In genomic region chr2:91202972-91203656, GRCm38 (mm10) we compare ENCODE assay signal across 8 mouse cellular contexts. TPM values are rescaled to one million over a fixed set of nuclear protein-coding genes. Genes with fewer than 3 reads are reported as not detected.
DNase-seq lines count a peak whose midpoint lies in the region; ATAC-seq and TF ChIP-seq lines count a peak whose summit lies in the region.

No protein-coding gene starts in this region.

- TF ChIP-seq POLR2A in CH12.LX (IDR thresholded peaks at IDR 0.05; ENCODE audit: low read depth, low read length), result 0 out of 2 replicates have a peak, but pooled peaks have one; percentile 25

- peak overlapping the region; percentile 96 for H3K27ac ChIP-seq in heart, embryonic 11.5 days (ENCODE audit: low read depth, low read length)
- H3K27ac ChIP-seq in CH12.LX (ENCODE audit: insufficient read depth, low read depth), result 0 out of 2 replicates have a peak overlapping the region, but pooled peaks have one; percentile 9
- peak overlapping the region; percentile 92 for H3K27ac ChIP-seq in forebrain, embryonic 13.5 days
- H3K27ac ChIP-seq in liver, embryonic 14.5 days, result peak overlapping the region; percentile 32

- peaks cover 4% of the 10 kb centered on the region for H3K4me1 ChIP-seq in heart, embryonic 11.5 days (ENCODE audit: control insufficient read depth, insufficient read depth, low read length)
- H3K4me1 ChIP-seq in CH12.LX (ENCODE audit: control insufficient read depth in 1 of 2, insufficient read depth in 2 of 2), result peaks cover 3 to 27% of the 10 kb centered on the region in 2 experiments; a peak in 3 of 4 replicates
- H3K4me1 ChIP-seq in forebrain, embryonic 13.5 days, result peaks cover 25% of the 10 kb centered on the region
- H3K4me1 ChIP-seq in liver, embryonic 14.5 days (replicated peaks; ENCODE audit: control insufficient read depth in 2 of 2, insufficient read depth in 2 of 2, low read length in 1 of 2), result peaks cover 9 to 13% of the 10 kb centered on the region in 2 experiments

- WGBS in heart, embryonic 11.5 days (ENCODE audit: insufficient replicate concordance), result 12% methylated on average over 20 of the region's 20 CpGs
- WGBS in forebrain, embryonic 13.5 days, result 13% methylated on average over 20 of the region's 20 CpGs
- WGBS in liver, embryonic 14.5 days (ENCODE audit: insufficient replicate concordance), result 11% methylated on average over 20 of the region's 20 CpGs

- in situ Hi-C loops in CH12.LX (cut with MboI; ENCODE audit: low pct_ligation_motif_present, low pct_unique_long_range_greater_than_20kb, low sequenced_read_pairs), result no loop called here

- peak overlapping the region; percentile 72 for H3K4me2 ChIP-seq in heart, embryonic 11.5 days
- H3K4me2 ChIP-seq in CH12.LX (ENCODE audit: insufficient read depth, low read depth, poor library complexity, severe bottlenecking), result peak overlapping the region; percentile 98
- peak overlapping the region; percentile 78 for H3K4me2 ChIP-seq in forebrain, embryonic 13.5 days
- H3K4me2 ChIP-seq in liver, embryonic 14.5 days (ENCODE audit: low read depth), result peak overlapping the region; percentile 78

- dilution Hi-C loops in CH12.LX (cut with MboI; ENCODE audit: extremely low pct_ligation_motif_present, extremely low pct_unique_long_range_greater_than_20kb, low sequenced_read_pairs), result no loop called here

- H3K36me3 ChIP-seq in heart, embryonic 11.5 days (ENCODE audit: control insufficient read depth, insufficient read depth, low read length), result peaks cover 15% of the 10 kb centered on the region
- H3K36me3 ChIP-seq in CH12.LX (replicated peaks in 1 of 2; ENCODE audit: control insufficient read depth in 1 of 2, insufficient read depth in 1 of 2, low read length in 1 of 2), result peaks cover 20 to 37% of the 10 kb centered on the region in 2 experiments
- peaks cover 37% of the 10 kb centered on the region for H3K36me3 ChIP-seq in forebrain, embryonic 13.5 days (ENCODE audit: poor library complexity, severe bottlenecking)
- H3K36me3 ChIP-seq in liver, embryonic 14.5 days (replicated peaks; ENCODE audit: control insufficient read depth, insufficient read depth, low read depth), result peaks cover 8% of the 10 kb centered on the region

- H3K9ac ChIP-seq in heart, embryonic 11.5 days (ENCODE audit: low read depth, low read length), result peak overlapping the region; percentile 90
- peak overlapping the region; percentile 85 for H3K9ac ChIP-seq in CH12.LX (ENCODE audit: insufficient read depth, low read depth)
- peak overlapping the region; percentile 85 for H3K9ac ChIP-seq in forebrain, embryonic 13.5 days
- H3K9ac ChIP-seq in liver, embryonic 14.5 days (replicated peaks), result peak overlapping the region; percentile 89

- no peak for ATAC-seq in heart, embryonic 11.5 days (replicated peaks; ENCODE audit: insufficient number of reproducible peaks, low FRiP score, low TSS enrichment)
- no peak for ATAC-seq in forebrain, embryonic 13.5 days
- ATAC-seq in liver, embryonic 14.5 days (ENCODE audit: insufficient read depth), result peak; percentile 33
- no peak for ATAC-seq in frontal cortex, adult (ENCODE audit: low TSS enrichment)

- no peak for TF ChIP-seq RAD21 in CH12.LX (IDR thresholded peaks at IDR 0.05; ENCODE audit: low read depth, low read length)

- no peaks in the 10 kb centered on the region for H3K27me3 ChIP-seq in heart, embryonic 11.5 days (ENCODE audit: control insufficient read depth, insufficient read depth, low read length)
- H3K27me3 ChIP-seq in CH12.LX (replicated peaks), result no peaks in the 10 kb centered on the region
- no peaks in the 10 kb centered on the region for H3K27me3 ChIP-seq in forebrain, embryonic 13.5 days
- no peaks in the 10 kb centered on the region for H3K27me3 ChIP-seq in liver, embryonic 14.5 days (ENCODE audit: control insufficient read depth, insufficient read depth, low read length)

- peak overlapping the region; percentile 57 for H3K4me3 ChIP-seq in heart, embryonic 11.5 days (ENCODE audit: low read depth, low read length)
- H3K4me3 ChIP-seq in CH12.LX (replicated peaks in 1 of 3; ENCODE audit: low read depth in 2 of 3, low read length in 2 of 3, poor library complexity in 1 of 3), result peak overlapping the region; percentile 83 to 86 (median 84)
- peak overlapping the region; percentile 68 for H3K4me3 ChIP-seq in forebrain, embryonic 13.5 days
- H3K4me3 ChIP-seq in liver, embryonic 14.5 days (ENCODE audit: insufficient read depth in 1 of 2, low read depth in 2 of 2, low read length in 2 of 2), result peak overlapping the region; percentile 82 to 99

- no peaks in the 10 kb centered on the region for H3K9me3 ChIP-seq in heart, embryonic 11.5 days (replicated peaks; ENCODE audit: control insufficient read depth, low read length)
- no peaks in the 10 kb centered on the region for H3K9me3 ChIP-seq in CH12.LX (replicated peaks; ENCODE audit: low read length)
- H3K9me3 ChIP-seq in forebrain, embryonic 13.5 days (replicated peaks), result no peaks in the 10 kb centered on the region
- H3K9me3 ChIP-seq in liver, embryonic 14.5 days (ENCODE audit: control insufficient read depth, low read length), result no peaks in the 10 kb centered on the region

- TF ChIP-seq EP300 in CH12.LX (IDR thresholded peaks at IDR 0.05; ENCODE audit: low read length), result no peak
- TF ChIP-seq EP300 in liver, embryonic 14.5 days (IDR thresholded peaks at IDR 0.05; ENCODE audit: low read depth), result no peak; the same call in 1 of the 2 replicates

- TF ChIP-seq CTCF in CH12.LX (conservative IDR thresholded peaks at IDR 0.05 in 1 of 2, IDR thresholded peaks at IDR 0.05 in 1 of 2; ENCODE audit: low read depth in 2 of 2, low read length in 2 of 2), result no peak
- TF ChIP-seq CTCF in liver, embryonic 14.5 days (IDR thresholded peaks at IDR 0.05; ENCODE audit: low read depth), result no peak

- no peak for DNase-seq in heart, adult 11 months
- DNase-seq in CH12.LX (ENCODE audit: extremely low read depth), result no peak
- DNase-seq in liver, embryonic 14.5 days (ENCODE audit: low read depth in 3 of 3, low spot score in 3 of 3), result no peak
- DNase-seq in adrenal gland, postnatal 36 days, result no peak
- DNase-seq in T-cell, adult 2 months (ENCODE audit: low spot score), result no peak

- H3K79me2 ChIP-seq in CH12.LX (replicated peaks; ENCODE audit: control insufficient read depth, extremely low read depth, insufficient read depth, poor library complexity, severe bottlenecking), result peaks cover 2% of the 10 kb centered on the region

TF ChIP-seq in CH12.LX, 34 proteins besides CTCF, POLR2A, EP300 and RAD21 (continues in another document):
- no peak for TF ChIP-seq RCOR1 (conservative IDR thresholded peaks at IDR 0.05; ENCODE audit: low read depth, low read length)
- TF ChIP-seq ETS1 (conservative IDR thresholded peaks at IDR 0.05; ENCODE audit: low read depth, low read length), result no peak
- no peak for TF ChIP-seq NELFE (IDR thresholded peaks at IDR 0.05; ENCODE audit: low read depth, low read length)

RNA-seq across cellular contexts. Expression of gene Acp2, which starts 0.4 kb away (rescaled TPM):
- 19.0 and 20.3 TPM in 2 replicates for polyA plus RNA-seq in heart, embryonic 11.5 days (2014; fragmentation: Nextera tagmentation; extraction: Ambion mirVana)
- total RNA-seq in CH12.LX (2012; rRNA removed) (3.1 and 4.2 TPM in 2 replicates), CH12.LX (2014; rRNA removed) (2.4 and 2.9 TPM in 2 replicates)
- 3.1 TPM in 2 replicates for polyA plus RNA-seq in CH12.LX (2012; ENCODE audit: insufficient read length, low read depth)
- 30.2 and 33.3 TPM in 2 replicates for polyA plus RNA-seq in forebrain, embryonic 13.5 days (2015; fragmentation: Nextera tagmentation; extraction: Ambion mirVana)
- 5.9 and 7.2 TPM in 2 replicates for polyA plus RNA-seq in liver, embryonic 14.5 days (2012; rRNA removed)
- polyA plus RNA-seq in liver, embryonic 14.5 days (2014; fragmentation: Nextera tagmentation; extraction: Ambion mirVana), result 8.9 and 10.1 TPM in 2 replicates
- total RNA-seq in adrenal gland, postnatal 36 days (2021), result 10 to 100 TPM; 47.8 to 47.9 TPM

RNA-seq across cellular contexts. Expression of gene Nr1h3, which starts 0.5 kb away (rescaled TPM):
- 2.5 and 2.8 TPM in 2 replicates for polyA plus RNA-seq in heart, embryonic 11.5 days (2014; fragmentation: Nextera tagmentation; extraction: Ambion mirVana)
- total RNA-seq in CH12.LX (2012; rRNA removed), result 0.50 and 0.93 TPM in 2 replicates
- total RNA-seq in CH12.LX (2014; rRNA removed), result 0.17 and 0.59 TPM in 2 replicates
- 0.19 TPM in 1 of 2 replicates, not detected in the other for polyA plus RNA-seq in CH12.LX (2012; ENCODE audit: insufficient read length, low read depth)
- polyA plus RNA-seq in forebrain, embryonic 13.5 days (2015; fragmentation: Nextera tagmentation; extraction: Ambion mirVana), result 1.4 and 1.9 TPM in 2 replicates
- 14.0 and 14.2 TPM in 2 replicates for polyA plus RNA-seq in liver, embryonic 14.5 days (2012; rRNA removed)
- polyA plus RNA-seq in liver, embryonic 14.5 days (2014; fragmentation: Nextera tagmentation; extraction: Ambion mirVana), result 12.7 and 14.3 TPM in 2 replicates
- 10 to 100 TPM; 26.2 to 34.3 TPM for total RNA-seq in adrenal gland, postnatal 36 days (2021)

RNA-seq across cellular contexts. Expression of gene Madd, which starts 19.5 kb away (rescaled TPM):
- 5.0 and 6.8 TPM in 2 replicates for polyA plus RNA-seq in heart, embryonic 11.5 days (2014; fragmentation: Nextera tagmentation; extraction: Ambion mirVana)
- total RNA-seq in CH12.LX (2012; rRNA removed), result 12.8 and 14.6 TPM in 2 replicates
- 4.7 and 4.8 TPM in 2 replicates for total RNA-seq in CH12.LX (2014; rRNA removed)
- 15.6 and 18.3 TPM in 2 replicates for polyA plus RNA-seq in CH12.LX (2012; ENCODE audit: insufficient read length, low read depth)
- 34.1 and 38.5 TPM in 2 replicates for polyA plus RNA-seq in forebrain, embryonic 13.5 days (2015; fragmentation: Nextera tagmentation; extraction: Ambion mirVana)
- polyA plus RNA-seq in liver, embryonic 14.5 days (2012; rRNA removed), result 6.3 and 7.1 TPM in 2 replicates
- polyA plus RNA-seq in liver, embryonic 14.5 days (2014; fragmentation: Nextera tagmentation; extraction: Ambion mirVana), result 2.7 and 4.8 TPM in 2 replicates
- total RNA-seq in adrenal gland, postnatal 36 days (2021), result 10 to 100 TPM; 18.4 to 26.1 TPM

RNA-seq across cellular contexts. Expression of gene Ddb2, which starts 33.7 kb away (rescaled TPM):
- polyA plus RNA-seq in heart, embryonic 11.5 days (2014; fragmentation: Nextera tagmentation; extraction: Ambion mirVana), result 7.3 and 8.3 TPM in 2 replicates
- 11.0 and 13.9 TPM in 2 replicates for total RNA-seq in CH12.LX (2012; rRNA removed)
- 20.2 and 23.4 TPM in 2 replicates for total RNA-seq in CH12.LX (2014; rRNA removed)
- polyA plus RNA-seq in CH12.LX (2012; ENCODE audit: insufficient read length, low read depth), result 14.1 and 15.2 TPM in 2 replicates
- polyA plus RNA-seq in forebrain, embryonic 13.5 days (2015; fragmentation: Nextera tagmentation; extraction: Ambion mirVana), result 11.8 and 12.0 TPM in 2 replicates
- 8.5 and 9.0 TPM in 2 replicates for polyA plus RNA-seq in liver, embryonic 14.5 days (2012; rRNA removed)
- 4.9 and 5.9 TPM in 2 replicates for polyA plus RNA-seq in liver, embryonic 14.5 days (2014; fragmentation: Nextera tagmentation; extraction: Ambion mirVana)
- total RNA-seq in adrenal gland, postnatal 36 days (2021), result 10 to 100 TPM in 1 of 2 experiments, 1 to 10 TPM in 1; 8.8 to 10.5 TPM

RNA-seq across cellular contexts. Expression of gene Pacsin3, which starts 52.6 kb away (rescaled TPM):
- 18.6 and 19.5 TPM in 2 replicates for polyA plus RNA-seq in heart, embryonic 11.5 days (2014; fragmentation: Nextera tagmentation; extraction: Ambion mirVana)
- 5.3 and 9.1 TPM in 2 replicates for total RNA-seq in CH12.LX (2012; rRNA removed)
- total RNA-seq in CH12.LX (2014; rRNA removed), result 1.2 and 1.5 TPM in 2 replicates
- 1.4 and 3.1 TPM in 2 replicates for polyA plus RNA-seq in CH12.LX (2012; ENCODE audit: insufficient read length, low read depth)
- 23.4 and 26.5 TPM in 2 replicates for polyA plus RNA-seq in forebrain, embryonic 13.5 days (2015; fragmentation: Nextera tagmentation; extraction: Ambion mirVana)
- 8.1 and 11.2 TPM in 2 replicates for polyA plus RNA-seq in liver, embryonic 14.5 days (2012; rRNA removed)
- 8.8 and 10.2 TPM in 2 replicates for polyA plus RNA-seq in liver, embryonic 14.5 days (2014; fragmentation: Nextera tagmentation; extraction: Ambion mirVana)
- total RNA-seq in adrenal gland, postnatal 36 days (2021), result 100 to 1,000 TPM in 1 of 2 experiments, 10 to 100 TPM in 1; 52.8 to 124 TPM

Comparison
In these comparisons a context has a peak if more than half of its experiments do, and no peak if none do; other contexts are left out.
1. H3K27ac ChIP-seq: peak in every context shown above with its lines; median percentile 96 in heart, embryonic 11.5 days; 92 in forebrain, embryonic 13.5 days; 32 in liver, embryonic 14.5 days; 9 in CH12.LX.